Mouse (Mus musculus) kidney, adult 11 months (tissue): ENCODE measurements around the gene Cenpm.

Experiments used
- DNase-seq: peaks from one replicate; pipeline ENCODE4 v3.0.0; 2022

Gene Cenpm

DNA sequence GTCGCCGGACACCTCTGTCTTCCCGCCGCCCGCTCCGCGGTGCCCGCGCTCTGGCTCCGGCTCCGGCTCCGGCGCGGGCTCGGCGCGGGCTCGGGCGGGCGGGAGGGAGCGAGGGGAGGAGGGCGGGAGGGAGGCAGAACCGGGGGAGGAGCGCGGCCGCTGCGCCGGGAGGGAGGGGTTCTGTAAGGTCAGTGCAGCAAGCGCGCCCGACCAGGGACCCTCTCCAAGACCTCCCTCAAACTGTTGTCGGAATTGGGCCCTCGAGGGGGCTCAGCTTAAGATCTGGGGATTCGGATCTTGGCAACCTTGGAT, 31.8 kb downstream of the Cenpm start, which contains the start of gene Shisa8:
TSS of gene Shisa8 (minus strand) at position 64 of the 312 bp plus-strand sequence.
- DNase-seq, result no peak

GRCm38 (mm10) chr15:82211911-82212751, 32.4 kb downstream of the Cenpm start:
- no peak for DNase-seq

DNA sequence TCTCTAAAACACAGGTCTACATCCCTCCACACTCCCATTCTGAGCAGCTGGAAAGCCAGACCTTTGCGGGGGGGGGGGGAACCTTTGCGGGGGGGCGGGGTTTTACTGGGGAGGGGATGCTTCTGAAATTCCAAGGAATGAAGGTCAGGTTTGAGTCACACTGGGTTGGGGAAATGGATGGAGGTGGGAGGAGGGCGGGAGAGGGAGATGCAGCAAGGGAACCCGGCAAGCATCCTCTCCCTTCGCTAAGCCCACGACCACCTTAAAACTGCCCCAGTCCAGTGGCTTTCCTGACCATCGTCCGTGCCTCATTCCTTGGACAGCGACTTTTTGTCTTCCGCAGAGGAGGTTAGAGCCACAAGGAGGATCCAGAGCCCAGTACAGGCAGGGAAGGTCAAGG, 33.3 kb downstream of the Cenpm start:
- no peak for DNase-seq

- no peak for DNase-seq
Observed at GRCm38 (mm10) chr15:82210801-82211200, 33.7 kb downstream of the Cenpm start.

DNA sequence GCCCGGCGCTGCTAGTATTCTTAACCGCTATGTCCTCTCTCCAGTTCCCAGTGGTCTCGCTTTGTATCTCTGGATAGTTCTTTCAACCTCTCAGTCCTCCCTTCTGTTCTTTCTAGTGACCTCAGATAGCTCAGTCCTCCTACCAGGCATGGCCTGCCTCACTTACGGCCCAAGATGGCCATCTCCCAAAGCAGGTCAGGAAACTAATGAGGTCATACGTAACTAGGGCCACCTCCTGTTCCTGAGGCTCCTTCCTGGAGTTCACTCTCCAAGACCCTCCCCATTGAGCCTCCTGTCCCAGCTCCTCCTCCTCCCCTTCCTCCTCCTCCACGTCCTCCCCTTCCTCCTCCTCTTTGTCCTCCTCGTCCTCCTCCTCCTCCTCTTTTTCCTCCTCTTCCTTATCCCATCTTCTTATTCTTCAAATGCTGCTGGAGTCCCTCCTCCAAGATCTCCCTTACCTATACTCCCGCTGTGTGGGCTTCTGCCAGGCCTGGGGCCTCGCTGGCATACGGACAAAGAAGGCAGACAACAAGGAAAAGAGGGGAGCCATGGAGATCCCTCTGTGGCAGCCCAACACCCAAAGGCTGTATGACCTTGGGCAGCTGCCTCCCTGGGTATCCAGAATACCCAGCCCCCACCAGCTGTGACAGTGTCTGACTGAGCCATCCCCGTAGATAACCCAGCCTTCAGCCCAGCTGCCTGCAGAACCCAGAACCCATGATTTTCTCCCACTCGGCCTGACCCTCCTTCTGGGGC, 35.1 kb downstream of the Cenpm start:
- no peak for DNase-seq

GRCm38 (mm10) chr15:82208307-82208706, 36.2 kb downstream of the Cenpm start:
- no peak for DNase-seq

DNA sequence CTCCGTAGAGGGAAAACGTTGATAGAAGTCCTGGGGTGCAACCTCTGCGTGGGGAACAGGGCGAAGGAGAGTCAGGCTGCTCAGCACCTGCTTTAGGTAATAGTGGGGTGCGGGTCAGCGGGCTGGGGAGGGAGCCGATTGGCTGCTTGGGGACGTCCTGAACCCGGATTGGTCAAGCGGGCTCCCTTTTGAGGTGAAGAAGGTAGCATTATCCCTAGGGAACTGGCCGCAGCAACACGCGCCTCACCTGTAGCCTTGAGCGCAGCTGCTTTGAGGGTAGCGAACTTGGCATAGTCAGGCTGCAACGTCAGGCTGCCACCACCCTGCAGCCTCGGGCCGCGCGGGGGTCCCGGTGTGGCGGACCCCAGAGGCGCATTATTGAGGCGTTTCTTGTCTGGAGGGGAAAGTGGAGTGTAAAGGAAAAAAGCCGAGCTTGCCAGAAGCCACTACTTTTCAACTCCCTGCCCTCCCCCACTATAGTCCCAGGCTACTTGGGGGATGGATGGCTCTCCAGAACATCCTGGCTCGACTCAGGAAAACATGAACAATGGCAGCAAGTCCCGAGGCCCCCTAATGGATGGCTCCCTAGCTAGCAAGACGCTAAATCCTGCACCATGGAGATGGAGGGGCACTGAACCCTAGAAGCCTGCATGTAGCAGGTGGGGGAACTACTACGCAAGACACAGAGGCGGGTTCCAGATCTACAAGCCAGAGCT, 36.9 kb downstream of the Cenpm start:
- DNase-seq, result no peak

GRCm38 (mm10) chr15:82207105-82207459, 37.5 kb downstream of the Cenpm start:
- no peak for DNase-seq

DNA sequence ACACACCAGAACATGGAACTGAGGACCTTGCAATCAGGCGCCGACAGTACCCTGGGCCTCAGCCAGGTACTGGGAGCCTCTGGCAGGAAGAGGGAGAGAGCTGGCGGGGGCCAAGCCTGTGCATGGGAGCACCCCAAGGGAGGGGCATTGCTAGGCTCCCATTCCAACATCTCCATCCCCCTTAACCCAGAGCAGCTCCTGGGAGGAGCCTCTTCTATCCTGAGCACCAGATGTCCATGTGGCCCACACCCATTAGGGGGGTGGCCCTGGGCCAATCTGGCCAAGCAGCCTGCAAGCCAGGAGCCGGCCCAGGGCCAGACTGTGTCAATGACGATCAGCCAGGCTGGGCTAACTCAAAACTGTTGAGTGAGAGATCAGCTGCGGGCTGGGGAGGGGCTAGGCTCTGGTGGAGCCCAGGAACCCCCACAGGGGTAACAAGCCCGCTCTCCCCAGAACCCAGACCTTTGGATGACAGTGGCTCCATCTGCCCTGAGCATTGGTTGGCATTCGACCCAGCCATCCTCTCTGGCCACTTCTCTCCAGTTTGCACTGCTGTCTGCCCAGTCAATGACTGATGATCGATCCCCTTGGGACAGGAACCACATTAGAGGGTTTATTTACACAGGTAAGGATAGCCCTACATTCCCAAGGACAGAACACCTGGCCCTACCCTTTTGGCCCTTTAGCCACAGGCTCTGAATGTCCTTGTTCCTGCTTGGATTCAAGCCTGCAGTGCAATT, 38.0 kb downstream of the Cenpm start:
- DNase-seq, result no peak

DNA sequence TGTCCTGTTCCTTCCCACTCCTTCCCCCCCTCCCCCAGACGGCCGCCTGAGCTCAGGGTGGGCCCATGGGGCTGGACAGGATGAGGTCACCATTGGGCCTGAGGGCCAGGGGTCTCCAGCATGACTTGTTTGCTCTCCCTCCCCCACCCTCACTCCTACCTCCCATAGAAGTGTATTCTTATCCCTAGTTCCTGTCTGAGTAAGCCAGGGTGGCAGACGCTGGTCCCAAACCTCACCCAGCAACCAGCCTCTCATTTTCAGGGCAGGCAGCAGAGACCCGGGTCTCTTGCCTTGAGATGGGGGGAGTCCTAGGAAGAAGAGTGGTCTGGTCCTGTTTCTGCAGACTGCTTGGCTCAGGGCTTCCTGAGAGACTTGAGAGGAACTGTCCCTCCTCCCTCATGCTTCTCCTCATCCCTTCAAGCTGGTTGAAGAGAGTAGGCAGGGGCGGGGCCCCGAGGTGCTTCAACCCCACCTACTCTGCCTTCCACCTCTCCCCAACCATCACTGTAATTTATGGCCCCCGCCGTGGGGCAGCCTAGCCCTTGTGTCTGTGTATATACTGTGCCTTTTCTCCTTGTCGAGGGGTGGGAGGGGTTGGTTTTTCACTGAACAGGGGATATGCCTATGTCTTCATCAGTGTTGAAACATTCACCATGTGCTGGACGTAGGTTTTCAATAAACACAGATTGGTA, 39.7 kb downstream of the Cenpm start:
- DNase-seq, result no peak

DNA sequence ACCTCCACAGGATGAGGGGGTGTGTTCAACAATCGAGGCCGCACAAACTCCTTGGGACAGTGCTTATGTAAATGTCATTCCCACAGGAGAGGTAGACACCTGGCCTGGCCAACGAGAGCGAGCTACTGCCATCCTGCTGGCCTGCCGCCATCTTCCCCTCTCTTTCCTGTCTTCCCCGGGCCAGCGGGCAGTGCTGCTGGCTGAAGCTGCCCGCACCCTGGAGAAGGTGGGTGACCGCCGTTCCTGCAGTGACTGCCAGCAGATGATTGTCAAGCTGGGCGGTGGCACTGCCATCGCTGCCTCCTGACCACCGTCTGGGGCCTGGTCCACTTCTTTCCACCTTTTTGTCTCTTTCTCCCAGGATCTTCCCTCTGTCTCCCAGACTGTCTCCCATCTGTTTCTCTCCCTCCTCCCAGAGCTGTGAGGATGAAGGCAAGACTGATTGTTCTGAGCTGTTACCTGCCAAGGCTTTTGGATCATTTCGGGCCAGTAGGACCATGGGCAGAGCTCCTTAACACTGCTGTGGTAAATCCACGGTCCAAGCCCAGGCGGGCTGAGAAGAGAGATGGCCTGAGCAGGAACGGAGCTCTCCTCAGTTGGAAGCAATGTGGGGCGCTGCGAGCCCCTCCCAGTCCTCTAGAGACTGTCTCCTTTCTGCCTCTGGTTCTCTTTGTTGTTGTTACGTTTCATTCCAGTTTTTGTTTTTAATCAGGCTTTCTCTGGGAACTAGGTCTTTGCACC, 40.8 kb downstream of the Cenpm start:
- no peak for DNase-seq

GRCm38 (mm10) chr15:82203090-82203489, 41.5 kb downstream of the Cenpm start:
- DNase-seq, result no peak

GRCm38 (mm10) chr15:82202086-82202485, 42.5 kb downstream of the Cenpm start:
- no peak for DNase-seq

GRCm38 (mm10) chr15:82199546-82199945, 45.0 kb downstream of the Cenpm start:
- DNase-seq, result no peak

- no peak for DNase-seq
Observed at GRCm38 (mm10) chr15:82198342-82198741, 46.2 kb downstream of the Cenpm start.

GRCm38 (mm10) chr15:82197937-82198336, 46.6 kb downstream of the Cenpm start:
- no peak for DNase-seq

- DNase-seq, result no peak
Observed at GRCm38 (mm10) chr15:82197246-82197750, 47.2 kb downstream of the Cenpm start.

DNA sequence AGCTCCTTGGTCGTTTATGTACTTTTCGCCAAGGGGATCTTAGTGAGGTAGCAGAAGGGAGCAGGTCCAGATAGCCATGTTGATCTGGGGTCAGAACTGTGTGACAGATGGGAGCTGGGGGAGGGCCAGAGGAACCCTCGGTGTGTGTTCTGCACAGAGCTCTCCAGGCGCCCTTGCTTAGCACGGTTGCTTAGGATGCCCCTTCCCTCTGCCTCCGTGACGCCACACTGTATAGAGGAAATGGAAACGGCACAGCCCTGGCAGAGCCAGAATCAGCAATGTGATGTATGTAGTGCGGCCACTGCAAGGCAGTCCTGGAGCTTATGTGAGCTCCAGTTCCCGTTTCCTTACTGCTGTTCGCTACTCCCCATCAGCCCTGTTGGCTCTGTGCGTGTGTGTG, 48.2 kb downstream of the Cenpm start:
- no peak for DNase-seq

- no peak for DNase-seq
Observed at GRCm38 (mm10) chr15:82192617-82193016, 51.9 kb downstream of the Cenpm start.

GRCm38 (mm10) chr15:82188481-82189240, 55.9 kb downstream of the Cenpm start:
- DNase-seq, result no peak

- DNase-seq, result no peak
Observed at GRCm38 (mm10) chr15:82187924-82188323, 56.6 kb downstream of the Cenpm start.
